Mouse (Mus musculus): ENCODE data around the gene Aadacl2.

DNA sequence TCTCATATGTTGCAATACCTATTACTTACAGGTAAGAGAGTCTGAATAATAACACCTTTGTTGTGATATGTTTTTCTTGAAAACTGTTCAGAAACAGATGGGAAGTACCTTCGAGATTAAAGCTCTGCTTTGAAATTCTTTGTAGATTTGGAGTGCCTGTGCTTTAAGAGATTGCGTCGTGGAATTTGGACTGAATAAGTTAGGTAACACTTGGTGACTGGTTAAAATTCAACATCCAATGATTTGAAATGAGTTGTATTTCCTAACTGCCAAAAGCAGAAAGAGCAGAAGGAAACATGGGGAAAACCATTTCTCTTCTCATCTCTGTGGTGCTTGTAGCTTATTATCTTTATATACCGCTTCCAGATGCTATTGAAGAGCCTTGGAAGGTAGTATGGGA is 25.0 kb downstream of the Aadacl2 start:
- TF ChIP-seq CTCF (IDR thresholded peaks at IDR 0.05; ENCODE audit: low read depth) (no peak), EP300 (IDR thresholded peaks at IDR 0.05; ENCODE audit: low read depth) (no peak)

All from liver, embryonic 14.5 days (tissue).